Mouse (Mus musculus) kidney, adult 2 months (tissue): ENCODE data around the gene Atg101.

ENCODE experiments used
- CTCF ChIP-seq: fragments of 200-500 bp; conservative IDR thresholded peaks from 2 replicates; pipeline ENCODE4 v1.5.1; 2011; ENCODE audit warnings: low read depth, mild to moderate bottlenecking, control low read depth, low read length, moderate library complexity, mixed read lengths; ENCODE audit not compliant: insufficient read depth, insufficient read length
- POLR2A ChIP-seq: fragments of 200-500 bp; IDR thresholded peaks from one replicate; pipeline ENCODE4 v1.6.1; 2011; ENCODE audit warnings: low read depth, low read length, control low read depth

- no peak for TF ChIP-seq POLR2A
- TF ChIP-seq CTCF: no peak
These were observed 15.4 kb downstream of the Atg101 start for GRCm38 (mm10) chr15:101299480-101299960.
